Mouse (Mus musculus) neural tube, embryonic 10.5 days (tissue): ENCODE measurements at regions not wholly inside any gene's neighbourhood (a gene's known extent, or its start where the extent isn't known, plus 50 kb on each side); places are given as distances from the start of the nearest gene placed in this dataset.

Source experiments
- DNase-seq: peaks from one replicate; pipeline ENCODE4 v3.0.0-alpha.2; 2017; ENCODE audit warnings: low spot score; ENCODE audit errors: extremely low spot score

GRCm38 (mm10) chr13:106562161-106562560 lies 374.6 kb downstream of the Ipo11 start:
- DNase-seq, result no peak

DNA sequence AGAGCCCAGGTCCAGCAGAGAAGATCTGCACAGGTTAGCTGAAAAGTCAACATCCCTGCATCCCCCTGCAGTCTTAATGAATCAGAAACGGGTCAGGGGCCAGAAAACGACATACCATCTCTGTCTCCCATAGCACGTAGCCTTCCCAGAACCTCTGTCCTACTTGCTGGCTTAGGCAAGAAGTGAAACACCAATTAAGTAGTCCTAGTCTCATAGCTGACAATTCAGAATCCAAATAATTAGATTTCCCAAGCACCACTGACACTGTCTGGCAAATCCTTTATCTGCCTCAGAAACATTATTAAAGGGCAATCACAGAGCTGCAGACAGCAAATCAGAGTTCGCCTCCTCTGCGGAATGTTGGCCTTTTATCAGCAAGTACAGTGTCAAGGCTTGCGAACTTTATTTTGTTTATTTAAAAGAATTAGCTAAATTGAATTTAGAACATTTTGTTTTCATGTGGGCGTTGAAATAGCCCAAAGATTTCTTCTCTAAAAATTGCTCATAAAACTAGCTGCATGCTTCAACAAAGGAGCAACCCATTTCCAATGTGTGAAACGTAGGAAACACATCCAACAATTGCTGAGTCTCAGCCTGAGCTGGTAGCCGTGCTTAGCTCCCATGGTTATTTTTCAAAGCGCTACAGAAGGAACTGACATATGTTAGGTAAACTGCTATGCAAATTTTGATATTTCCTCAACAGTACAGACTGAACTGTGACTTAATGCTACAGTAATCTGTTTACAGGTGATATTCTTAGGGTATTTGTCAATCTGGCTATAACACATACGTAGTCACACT lies 411.2 kb downstream of the Ipo11 start:
- DNase-seq, result no peak

GRCm38 (mm10) chr13:106514510-106515169 lies 422.1 kb downstream of the Ipo11 start:
- DNase-seq, result no peak

DNA sequence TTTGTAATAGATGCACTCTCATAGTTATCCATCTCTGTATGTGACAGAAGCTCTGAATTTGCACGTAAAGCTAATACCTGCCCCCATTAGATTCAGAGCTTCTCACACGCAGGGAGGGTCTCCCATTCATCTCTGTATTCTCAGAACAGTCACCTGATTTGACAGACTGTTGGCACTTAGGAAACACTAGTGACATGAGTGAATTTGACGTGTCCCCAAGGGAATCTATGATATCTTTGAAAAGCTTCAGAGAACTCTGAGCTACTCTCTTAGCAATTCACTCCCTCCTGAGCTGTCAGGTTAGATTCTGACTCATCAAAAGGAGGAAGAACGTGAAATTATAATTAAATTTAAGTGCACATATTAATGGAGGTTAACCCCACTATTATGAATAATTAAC lies 423.1 kb downstream of the Ipo11 start:
- DNase-seq, result no peak

- no peak for DNase-seq
Measured at GRCm38 (mm10) chr13:106510435-106510834, 426.3 kb downstream of the Ipo11 start.

GRCm38 (mm10) chr13:106501273-106501672 lies 435.5 kb downstream of the Ipo11 start:
- DNase-seq, result no peak

GRCm38 (mm10) chr13:106471264-106471663 lies 465.5 kb downstream of the Ipo11 start:
- DNase-seq, result no peak

- no peak for DNase-seq
Measured at GRCm38 (mm10) chr13:106454366-106454927, 482.3 kb downstream of the Ipo11 start.

GRCm38 (mm10) chr13:106432165-106432564 lies 504.6 kb downstream of the Ipo11 start:
- no peak for DNase-seq

- DNase-seq, result no peak
Measured at GRCm38 (mm10) chr13:106406608-106407038, 530.1 kb downstream of the Ipo11 start.

- no peak for DNase-seq
Measured at GRCm38 (mm10) chr13:106392642-106393041, 544.1 kb downstream of the Ipo11 start.

DNA sequence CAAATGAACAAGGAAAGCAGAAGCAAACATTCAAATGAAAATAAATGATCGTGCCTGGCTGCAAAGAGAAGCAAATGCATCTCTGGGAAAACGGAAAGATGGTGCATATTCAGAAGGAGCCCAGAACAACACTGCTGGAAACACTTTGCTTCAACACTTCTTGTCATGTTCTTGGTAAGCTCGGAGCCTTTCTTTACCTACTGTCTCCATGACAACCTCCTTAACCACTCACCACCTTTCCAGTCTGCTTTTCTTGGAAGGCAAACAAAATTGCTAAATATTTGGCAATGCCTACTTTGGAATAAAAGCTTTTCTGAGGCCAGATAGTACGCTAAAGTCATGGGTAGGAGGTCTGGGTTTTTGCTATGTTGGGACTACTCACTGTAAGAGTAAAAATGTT lies 548.1 kb downstream of the Ipo11 start:
- DNase-seq, result no peak

GRCm38 (mm10) chr13:106367589-106367988 lies 569.2 kb downstream of the Ipo11 start:
- DNase-seq, result no peak

DNA sequence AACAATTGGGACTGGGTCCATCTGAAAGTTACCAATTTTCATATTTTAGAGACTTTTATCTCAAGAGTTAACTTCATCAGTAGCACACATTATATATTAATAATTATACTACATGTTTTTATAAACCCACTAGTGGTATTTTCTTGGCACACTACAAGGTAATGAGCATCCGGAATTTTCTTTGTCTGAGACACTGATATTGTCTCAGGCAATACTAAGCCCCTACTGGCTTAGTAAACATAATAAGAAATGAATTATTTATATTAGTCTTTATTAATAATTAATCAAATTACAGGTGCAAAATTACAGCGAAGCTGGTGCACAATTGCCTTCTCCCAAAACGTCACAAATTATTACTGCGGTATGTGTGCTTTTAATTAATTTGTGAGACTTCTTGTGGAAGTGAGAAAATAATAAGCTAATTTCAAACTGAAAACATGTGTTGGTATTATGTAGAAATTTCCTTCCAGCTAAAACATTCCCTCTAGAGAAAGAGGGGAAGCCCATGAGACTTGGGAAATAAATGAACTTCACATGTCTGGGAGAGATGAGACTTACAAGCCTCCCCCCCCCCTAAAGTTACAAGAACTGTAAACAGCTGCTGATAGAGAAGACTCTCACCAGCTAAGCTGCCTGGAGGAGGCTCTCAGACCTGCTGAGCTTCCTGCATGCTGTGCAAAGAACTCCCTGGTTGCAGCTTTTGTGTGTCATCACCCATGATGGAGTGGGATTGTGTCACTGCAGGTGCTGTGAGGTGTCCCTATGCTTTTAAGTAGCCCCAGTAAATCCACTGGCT lies 583.9 kb downstream of the Ipo11 start:
- no peak for DNase-seq

DNA sequence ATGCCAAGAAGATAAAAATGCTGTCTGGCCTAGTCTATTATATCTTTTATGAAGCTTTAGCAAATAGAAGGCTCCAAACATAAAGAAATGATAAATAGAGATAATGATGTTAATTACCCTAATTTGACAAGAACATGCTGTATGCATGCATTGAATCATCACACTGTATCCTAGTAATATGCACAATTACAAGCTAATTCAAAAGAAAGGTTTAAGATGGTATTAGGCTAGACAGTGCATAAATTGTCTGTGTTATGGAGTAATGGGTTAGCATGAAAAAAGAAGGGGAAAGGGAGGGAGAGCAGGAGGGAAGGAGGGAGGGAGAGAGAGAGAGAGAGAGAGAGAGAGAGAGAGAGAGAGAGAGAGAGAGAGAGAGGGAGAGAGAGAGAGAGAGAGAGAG lies 604.7 kb downstream of the Ipo11 start:
- no peak for DNase-seq

- no peak for DNase-seq
Measured at GRCm38 (mm10) chr13:106318980-106319379, 617.8 kb downstream of the Ipo11 start.

DNA sequence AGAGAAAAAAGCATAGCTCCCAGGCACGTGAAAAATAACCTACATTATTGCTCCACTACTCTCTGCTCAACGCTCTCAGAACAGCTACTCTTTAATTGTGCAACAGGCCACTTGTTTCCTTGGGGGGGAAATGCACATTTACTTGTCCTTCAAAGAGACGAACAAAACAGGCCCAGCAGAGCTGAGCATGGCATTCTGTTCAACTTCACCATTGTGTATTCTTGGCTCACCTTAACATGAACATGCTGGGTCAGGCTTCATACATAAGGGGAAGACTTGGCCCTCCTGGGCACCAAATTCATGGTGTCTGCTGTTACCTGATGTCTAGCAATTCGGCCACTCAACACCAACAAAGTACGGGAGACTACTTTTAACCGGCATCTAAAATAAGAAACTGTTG lies 618.3 kb downstream of the Ipo11 start:
- no peak for DNase-seq

DNA sequence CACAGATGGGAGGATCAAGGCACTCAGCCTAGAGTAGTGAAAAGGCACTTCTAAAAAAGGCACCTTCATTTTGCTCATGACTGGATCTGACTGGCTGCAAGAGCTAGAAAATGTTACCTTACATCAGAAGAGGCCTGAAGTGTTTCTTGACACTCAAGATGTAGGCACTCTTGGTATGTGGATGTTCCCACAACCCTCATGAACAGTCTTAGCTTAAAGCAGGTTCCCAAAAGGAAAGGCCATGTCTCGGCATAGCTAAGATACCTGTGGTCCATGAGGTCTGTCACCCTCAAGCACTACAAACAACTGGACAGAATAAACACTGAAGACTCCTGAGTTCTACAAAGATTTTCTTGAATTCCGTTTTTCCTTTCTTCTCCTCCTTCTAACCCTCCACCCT lies 619.5 kb downstream of the Ipo11 start:
- no peak for DNase-seq

DNA sequence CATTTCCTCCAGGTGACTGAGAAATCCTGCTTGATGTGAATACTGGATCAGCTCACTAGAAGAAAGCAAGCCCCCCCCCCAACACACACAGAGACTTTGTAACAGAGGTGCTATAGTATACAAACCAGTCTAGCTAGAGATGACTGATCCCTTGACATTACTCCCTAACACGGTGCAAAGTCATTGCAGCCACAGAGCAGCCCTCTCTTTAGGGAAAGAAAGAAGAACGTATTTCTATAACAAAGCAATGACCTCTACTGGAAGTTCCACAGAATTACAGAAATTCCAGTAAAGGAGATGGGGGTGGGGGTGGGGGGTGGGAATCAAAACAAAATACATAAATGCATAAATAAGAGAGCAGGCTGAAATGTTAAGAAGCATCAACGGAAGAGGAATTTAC lies 655.6 kb downstream of the Ipo11 start:
- DNase-seq, result no peak

- no peak for DNase-seq
Measured at GRCm38 (mm10) chr13:106259874-106260273, 676.9 kb downstream of the Ipo11 start.
